Mouse (Mus musculus): ENCODE measurements at regions not wholly inside any gene's neighbourhood (a gene's known extent, or its start where the extent isn't known, plus 50 kb on each side); places are given as distances from the start of the nearest gene placed in this dataset.

DNA sequence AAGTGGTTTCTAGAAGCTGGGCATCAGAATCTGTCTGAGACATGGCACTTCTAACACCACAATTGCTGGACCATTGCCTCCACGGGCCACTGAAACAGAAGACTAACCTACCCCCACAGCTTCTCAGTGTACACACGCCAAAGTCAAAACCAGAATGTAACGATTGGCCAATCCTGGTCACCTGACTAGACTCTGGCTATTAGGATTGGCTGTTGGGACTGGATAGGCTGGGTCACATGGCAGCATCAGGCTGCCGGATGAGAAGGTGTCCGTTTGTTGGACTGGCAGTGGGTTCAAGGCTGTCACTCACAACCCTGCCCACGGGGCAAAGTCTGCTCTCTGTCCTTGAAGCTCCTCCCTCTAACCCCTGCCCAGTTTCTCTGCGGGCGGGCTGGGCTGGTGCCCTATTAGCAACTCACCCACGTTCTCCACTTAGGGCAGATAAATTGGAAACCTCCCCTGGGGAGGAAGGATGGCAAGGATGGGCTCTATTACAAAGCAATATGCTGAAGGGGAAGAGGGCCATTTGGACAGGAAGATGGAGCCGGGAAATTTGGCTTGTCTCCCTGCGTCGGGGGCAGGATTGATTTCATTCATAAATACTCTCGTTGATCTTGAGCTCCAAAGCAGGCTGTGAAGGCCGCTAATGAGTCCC lies 214.3 kb upstream of the Sdk2 start:
- no peak for ATAC-seq (ENCODE audit: insufficient number of reproducible peaks, low FRiP score, low TSS enrichment, low read depth)
- WGBS = 78% methylated on average over 14 of the region's 14 CpGs

DNA sequence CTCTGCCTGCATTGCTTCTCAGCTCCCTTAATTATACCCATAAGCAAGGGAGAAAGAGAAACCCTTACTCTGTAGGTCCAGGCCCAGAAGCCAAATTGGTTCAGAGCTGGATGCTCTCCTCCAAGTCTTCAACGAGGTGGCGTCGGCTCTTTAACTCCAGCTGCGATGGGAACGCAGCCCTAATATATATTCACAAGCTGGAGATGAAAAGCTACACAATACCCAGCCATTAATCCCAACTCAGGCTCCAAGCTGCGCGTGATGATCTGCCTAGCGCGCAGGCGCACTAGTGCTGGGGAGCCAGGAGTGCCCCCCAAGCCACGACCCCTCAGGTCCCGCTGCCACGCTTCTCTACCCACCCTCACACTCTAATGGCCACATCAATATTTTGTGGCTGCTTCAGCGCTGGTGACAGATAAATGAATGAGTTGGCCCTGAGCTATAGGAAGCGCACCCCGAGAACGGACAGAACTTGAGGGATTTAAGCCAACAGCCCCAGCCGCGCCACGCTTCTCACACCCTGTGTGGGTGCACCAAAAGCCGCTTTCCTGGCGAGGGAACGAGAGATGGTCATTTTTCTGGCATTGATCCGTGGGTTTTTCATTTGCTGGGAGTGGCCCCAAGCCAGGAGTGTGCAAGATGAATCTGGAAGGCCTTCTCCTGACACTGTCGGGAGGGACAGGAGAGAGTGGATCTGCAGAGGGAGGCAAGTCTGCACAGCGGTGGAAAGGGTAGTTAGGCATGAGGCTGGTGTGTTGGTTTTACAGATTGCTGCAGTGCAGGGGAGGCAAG lies 210.9 kb upstream of the Sdk2 start:
- H3K27me3 ChIP-seq = no peaks in the 10 kb centered on the region
- no peaks in the 10 kb centered on the region for H3K9me3 ChIP-seq
- H3K36me3 ChIP-seq = no peaks in the 10 kb centered on the region
- no peak overlapping the region for H3K4me2 ChIP-seq
- WGBS = 79% methylated on average over 26 of the region's 26 CpGs
- no peak overlapping the region for H3K27ac ChIP-seq
- H3K4me3 ChIP-seq = no peak overlapping the region
- H3K4me1 ChIP-seq = peaks cover 11% of the 10 kb centered on the region; the same call in 1 of the 2 replicates
- no peak for ATAC-seq (ENCODE audit: insufficient number of reproducible peaks, low FRiP score, low TSS enrichment, low read depth)
- H3K9ac ChIP-seq = no peak overlapping the region

More for the DNA sequence above, 214.3 kb upstream of the Sdk2 start:
- no peak overlapping the region for H3K9ac ChIP-seq
- no peak overlapping the region for H3K27ac ChIP-seq
- H3K36me3 ChIP-seq = no peaks in the 10 kb centered on the region
- H3K4me1 ChIP-seq = 0 out of 2 replicates have a peak, but pooled peaks cover 5% of the 10 kb centered on the region
- H3K27me3 ChIP-seq = no peaks in the 10 kb centered on the region
- H3K4me2 ChIP-seq = no peak overlapping the region
- no peak overlapping the region for H3K4me3 ChIP-seq
- H3K9me3 ChIP-seq = no peaks in the 10 kb centered on the region

DNA sequence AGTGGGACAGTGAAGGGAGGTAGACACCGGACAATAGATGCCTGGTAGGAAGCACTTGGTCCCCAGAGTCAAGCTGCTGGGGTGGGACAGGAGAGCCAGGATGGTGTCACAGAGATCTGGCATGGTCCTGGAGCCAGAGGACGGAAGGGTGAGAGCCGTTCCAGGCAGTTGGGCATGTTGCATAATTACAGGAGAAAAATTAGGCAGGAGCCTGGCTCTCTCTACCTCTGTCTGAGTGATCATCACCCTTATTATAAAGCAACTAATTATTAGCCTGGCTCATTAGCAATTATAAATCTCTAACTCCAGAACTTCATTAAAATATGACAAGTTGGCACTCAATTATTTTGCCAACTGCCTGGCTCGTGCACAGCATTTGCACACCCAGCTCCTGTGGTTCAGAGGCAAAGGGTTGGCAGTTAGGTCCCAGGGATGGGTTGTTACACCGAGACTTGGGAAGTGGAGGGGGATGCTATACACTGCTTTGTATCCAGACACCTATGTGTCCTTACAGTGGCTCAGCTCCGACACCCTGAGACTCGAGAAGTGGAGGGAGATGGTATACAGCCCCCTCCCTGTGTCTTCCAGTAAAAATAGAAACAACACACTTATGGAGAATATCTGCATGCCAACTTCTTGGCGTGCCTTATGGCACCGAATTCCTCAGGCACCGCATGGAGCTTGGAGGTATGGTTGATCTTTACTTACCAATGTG lies 203.7 kb upstream of the Sdk2 start:
- H3K4me1 ChIP-seq = peaks cover 4% of the 10 kb centered on the region; the same call in 1 of the 2 replicates
- WGBS = 85% methylated on average over 10 of the region's 10 CpGs
- no peaks in the 10 kb centered on the region for H3K36me3 ChIP-seq
- no peaks in the 10 kb centered on the region for H3K27me3 ChIP-seq
- no peaks in the 10 kb centered on the region for H3K9me3 ChIP-seq
- H3K4me2 ChIP-seq = no peak overlapping the region
- H3K9ac ChIP-seq = no peak overlapping the region
- no peak overlapping the region for H3K27ac ChIP-seq
- ATAC-seq (ENCODE audit: insufficient number of reproducible peaks, low FRiP score, low TSS enrichment, low read depth) = no peak
- no peak overlapping the region for H3K4me3 ChIP-seq

DNA sequence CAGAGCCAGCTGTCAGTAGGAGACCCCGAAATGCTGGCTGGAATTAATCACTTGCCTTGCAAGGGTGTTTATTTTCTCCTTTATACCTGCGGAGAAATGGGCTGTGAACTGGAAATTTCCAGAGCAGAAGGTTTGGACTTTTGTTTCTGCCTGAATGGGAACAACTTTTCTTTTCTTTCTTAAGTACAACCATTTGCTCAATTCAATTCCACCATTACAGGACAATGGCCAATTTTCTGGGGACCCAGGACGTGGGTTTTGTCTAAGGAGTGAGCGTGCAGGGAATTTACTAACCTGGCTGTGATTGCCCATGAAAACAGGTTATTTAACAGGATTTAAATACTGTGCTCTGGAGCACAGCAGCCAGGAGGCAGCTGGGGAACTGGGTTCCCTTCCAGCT lies 195.1 kb upstream of the Sdk2 start:
- no peak overlapping the region for H3K27ac ChIP-seq
- H3K4me2 ChIP-seq = no peak overlapping the region
- ATAC-seq (ENCODE audit: insufficient number of reproducible peaks, low FRiP score, low TSS enrichment, low read depth) = no peak
- no peaks in the 10 kb centered on the region for H3K36me3 ChIP-seq
- no peak overlapping the region for H3K4me3 ChIP-seq
- no peaks in the 10 kb centered on the region for H3K27me3 ChIP-seq
- no peak overlapping the region for H3K9ac ChIP-seq
- no peaks in the 10 kb centered on the region for H3K4me1 ChIP-seq
- H3K9me3 ChIP-seq = no peaks in the 10 kb centered on the region
- WGBS = 35% methylated on average over 4 of the region's 4 CpGs

DNA sequence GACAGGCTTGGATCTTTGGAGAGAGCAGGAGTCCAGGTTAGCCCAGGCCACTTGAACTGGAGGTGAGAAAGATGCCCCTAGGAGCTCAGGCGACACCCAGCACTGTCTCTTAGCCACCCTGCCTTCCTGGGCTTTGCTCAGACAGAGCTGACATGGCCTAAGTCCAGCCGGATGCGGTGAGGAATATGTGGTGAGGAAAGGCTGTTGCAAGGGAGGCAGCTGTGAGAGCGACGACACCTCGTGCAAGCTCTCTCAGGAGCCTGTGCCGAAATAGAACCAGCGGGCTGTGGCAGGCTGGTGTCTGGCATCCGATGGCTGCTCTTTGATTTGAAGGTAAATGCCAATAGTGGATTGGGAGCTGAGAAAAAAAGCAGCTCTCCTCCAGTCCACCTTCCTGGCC lies 191.4 kb upstream of the Sdk2 start:
- Histone ChIP-seq H3K4me1 (no peaks in the 10 kb centered on the region), H3K4me2 (no peak overlapping the region), H3K36me3 (no peaks in the 10 kb centered on the region), H3K4me3 (no peak overlapping the region), H3K27ac (no peak overlapping the region), H3K9ac (no peak overlapping the region), H3K9me3 (no peaks in the 10 kb centered on the region), H3K27me3 (no peaks in the 10 kb centered on the region)
- ATAC-seq (ENCODE audit: insufficient number of reproducible peaks, low FRiP score, low TSS enrichment, low read depth) = no peak
- WGBS = 88% methylated on average over 9 of the region's 9 CpGs

DNA sequence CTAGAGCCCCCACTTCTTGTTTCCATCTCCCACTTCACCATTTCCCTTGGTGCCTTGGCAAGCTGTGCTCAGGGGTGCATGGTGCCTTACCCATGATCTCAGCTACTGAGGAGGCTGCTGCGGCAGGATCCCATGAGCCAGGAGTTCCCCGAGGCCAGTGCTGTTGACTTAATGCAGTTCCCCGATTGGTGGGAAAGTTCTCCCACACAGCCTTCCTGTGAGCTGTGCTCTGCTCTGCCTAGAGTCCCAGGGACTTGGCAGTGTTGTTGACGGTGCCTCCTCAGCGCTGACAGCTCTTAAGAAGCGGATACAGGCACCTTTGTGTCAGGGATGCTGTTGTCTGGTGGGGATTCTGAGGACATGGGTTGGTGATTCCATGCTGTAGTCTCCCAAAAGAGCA lies 190.9 kb upstream of the Sdk2 start:
- H3K4me1 ChIP-seq = peaks cover 3% of the 10 kb centered on the region; the same call in 1 of the 2 replicates
- H3K4me3 ChIP-seq = no peak overlapping the region
- no peak overlapping the region for H3K4me2 ChIP-seq
- no peak overlapping the region for H3K9ac ChIP-seq
- no peak for ATAC-seq (ENCODE audit: insufficient number of reproducible peaks, low FRiP score, low TSS enrichment, low read depth)
- H3K27me3 ChIP-seq = no peaks in the 10 kb centered on the region
- WGBS = 69% methylated on average over 6 of the region's 6 CpGs
- no peaks in the 10 kb centered on the region for H3K9me3 ChIP-seq
- H3K36me3 ChIP-seq = no peaks in the 10 kb centered on the region
- no peak overlapping the region for H3K27ac ChIP-seq

DNA sequence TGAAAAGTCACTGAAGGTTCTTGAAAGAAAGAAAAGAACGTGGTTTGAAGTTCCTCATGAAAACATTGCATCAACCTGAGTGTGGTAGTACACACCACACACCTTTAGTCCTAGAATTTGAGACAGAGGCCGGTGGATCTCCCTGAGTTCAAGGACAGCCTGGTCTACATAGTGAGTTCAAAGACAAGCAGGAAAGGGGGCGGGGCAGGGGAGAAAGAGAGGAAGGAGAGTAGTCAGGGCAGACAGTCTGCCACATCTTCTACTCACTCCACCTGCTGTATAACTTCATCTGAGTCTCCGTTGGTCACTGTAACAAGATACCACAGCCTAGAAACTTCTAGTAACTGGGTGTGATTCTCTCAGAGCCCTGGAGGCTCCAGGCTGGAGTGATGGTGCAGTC lies 190.2 kb upstream of the Sdk2 start:
- no peak overlapping the region for H3K4me2 ChIP-seq
- no peak for ATAC-seq (ENCODE audit: insufficient number of reproducible peaks, low FRiP score, low TSS enrichment, low read depth)
- H3K27me3 ChIP-seq = no peaks in the 10 kb centered on the region
- H3K4me1 ChIP-seq = peaks cover 10% of the 10 kb centered on the region; the same call in 1 of the 2 replicates
- no peaks in the 10 kb centered on the region for H3K36me3 ChIP-seq
- H3K9ac ChIP-seq = no peak overlapping the region
- no peak overlapping the region for H3K27ac ChIP-seq
- WGBS = 77% methylated on average over 4 of the region's 4 CpGs
- H3K4me3 ChIP-seq = no peak overlapping the region
- no peaks in the 10 kb centered on the region for H3K9me3 ChIP-seq

DNA sequence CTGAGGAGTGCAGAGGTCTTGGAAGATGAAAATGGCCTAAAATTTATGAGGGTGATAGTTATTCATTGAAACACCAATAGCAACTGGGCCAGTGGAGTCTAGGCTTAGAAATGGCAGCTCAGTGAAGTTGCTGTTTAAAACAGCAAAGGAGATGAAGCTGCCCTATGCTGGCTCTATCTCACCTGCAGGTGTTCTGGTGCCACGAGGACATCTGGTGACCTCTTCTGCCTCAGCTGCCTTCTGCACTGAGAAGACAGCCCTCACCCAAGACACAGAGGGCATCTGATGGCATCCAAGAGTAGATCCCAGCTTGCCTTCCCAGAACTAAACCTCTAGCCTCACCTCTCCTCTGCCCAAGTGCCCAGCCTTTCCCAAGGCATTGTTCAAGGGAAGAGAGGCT lies 187.5 kb upstream of the Sdk2 start:
- Histone ChIP-seq H3K4me1 (peaks cover 11% of the 10 kb centered on the region; the same call in 1 of the 2 replicates), H3K27me3 (no peaks in the 10 kb centered on the region), H3K9me3 (no peaks in the 10 kb centered on the region), H3K4me2 (no peak overlapping the region), H3K4me3 (no peak overlapping the region), H3K9ac (no peak overlapping the region), H3K27ac (no peak overlapping the region), H3K36me3 (no peaks in the 10 kb centered on the region)
- WGBS = 57% methylated on average over 1 of the region's 1 CpGs
- ATAC-seq (ENCODE audit: insufficient number of reproducible peaks, low FRiP score, low TSS enrichment, low read depth) = no peak

DNA sequence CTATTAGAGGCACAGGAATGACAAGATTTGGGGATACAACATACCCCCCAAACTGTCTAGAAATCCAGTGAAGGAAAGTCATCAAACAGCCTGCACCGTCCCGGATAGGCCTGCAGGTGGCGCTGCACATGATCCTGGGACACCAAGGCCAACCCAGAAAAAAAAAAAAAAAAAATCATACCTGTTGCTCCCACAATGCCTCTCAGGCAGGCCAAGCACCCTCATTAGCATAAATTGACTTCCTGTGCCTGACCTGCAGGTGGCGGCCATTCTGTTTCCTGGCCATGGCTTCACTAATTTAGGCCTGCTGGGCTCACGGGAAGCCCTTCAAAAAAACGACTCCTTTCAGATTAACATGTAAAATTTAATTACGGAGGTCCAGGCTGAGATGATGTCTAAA lies 184.8 kb upstream of the Sdk2 start:
- H3K36me3 ChIP-seq = no peaks in the 10 kb centered on the region
- no peak overlapping the region; the same call in 1 of the 2 replicates for H3K27ac ChIP-seq
- ATAC-seq (ENCODE audit: insufficient number of reproducible peaks, low FRiP score, low TSS enrichment, low read depth) = no peak
- no peak overlapping the region for H3K9ac ChIP-seq
- no peaks in the 10 kb centered on the region for H3K27me3 ChIP-seq
- 61% methylated on average over 7 of the region's 7 CpGs for WGBS
- no peaks in the 10 kb centered on the region for H3K9me3 ChIP-seq
- peaks cover 11% of the 10 kb centered on the region; the same call in 1 of the 2 replicates for H3K4me1 ChIP-seq
- H3K4me3 ChIP-seq = no peak overlapping the region
- H3K4me2 ChIP-seq = no peak overlapping the region

DNA sequence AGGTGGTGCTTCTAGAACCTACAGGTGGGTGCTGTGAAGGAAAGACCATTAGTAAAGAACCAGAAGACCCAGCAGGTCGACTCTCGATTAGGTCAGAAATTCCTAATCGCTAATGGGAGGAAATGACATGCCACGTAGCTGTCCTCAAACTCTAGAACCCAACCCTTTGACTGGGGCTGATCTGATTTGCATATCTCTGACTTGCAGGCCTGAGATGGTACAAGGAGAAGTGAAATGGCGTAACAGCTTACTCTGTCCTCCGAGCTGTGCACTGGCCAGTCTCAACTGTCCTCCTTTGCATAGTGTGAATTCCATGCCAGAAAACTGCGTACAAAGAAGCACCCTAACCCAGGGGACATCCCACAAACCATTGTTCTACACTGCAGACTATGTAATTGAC lies 182.4 kb upstream of the Sdk2 start:
- H3K27ac ChIP-seq = no peak overlapping the region

DNA sequence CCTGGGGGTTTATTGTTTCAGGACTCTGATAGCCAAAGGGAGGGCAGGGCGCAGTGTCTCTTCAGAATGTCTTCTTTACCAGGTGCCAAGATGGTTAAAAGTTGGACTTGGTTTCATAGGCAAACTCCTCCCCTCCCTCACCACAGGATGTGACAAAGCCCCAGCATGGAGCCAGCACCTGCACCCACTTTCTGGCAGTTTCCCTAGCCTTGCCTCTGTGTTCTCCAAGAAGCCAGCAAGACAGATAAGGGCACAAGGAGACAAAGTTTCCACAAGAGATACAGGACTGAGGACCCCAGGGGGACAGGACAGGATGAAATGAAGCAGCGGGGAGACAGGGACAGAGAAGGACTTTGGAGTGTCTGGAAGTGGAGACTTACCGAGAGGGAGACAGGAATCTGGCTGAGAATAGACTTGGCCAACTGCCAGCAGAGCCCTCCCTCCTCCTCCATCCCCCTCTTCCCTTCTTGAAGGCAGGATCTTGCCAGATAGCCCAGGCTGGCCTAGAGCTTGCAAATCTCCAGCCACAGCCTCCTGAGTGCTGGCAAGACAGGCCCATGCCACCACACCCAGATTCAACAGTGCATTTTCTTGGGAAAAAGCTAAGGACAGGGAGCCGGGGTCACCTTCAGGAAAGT lies 181.5 kb upstream of the Sdk2 start:
- 55% methylated on average over 4 of the region's 4 CpGs for WGBS
- ATAC-seq (ENCODE audit: insufficient number of reproducible peaks, low FRiP score, low TSS enrichment, low read depth) = no peak
- no peak overlapping the region for H3K4me3 ChIP-seq
- H3K4me2 ChIP-seq = no peak overlapping the region
- no peak overlapping the region for H3K27ac ChIP-seq
- no peaks in the 10 kb centered on the region for H3K27me3 ChIP-seq
- no peaks in the 10 kb centered on the region for H3K36me3 ChIP-seq
- H3K4me1 ChIP-seq = peaks cover 11% of the 10 kb centered on the region; the same call in 1 of the 2 replicates
- no peaks in the 10 kb centered on the region for H3K9me3 ChIP-seq
- no peak overlapping the region for H3K9ac ChIP-seq

More for the DNA sequence above, 182.4 kb upstream of the Sdk2 start:
- no peak for ATAC-seq (ENCODE audit: insufficient number of reproducible peaks, low FRiP score, low TSS enrichment, low read depth)
- H3K4me2 ChIP-seq = no peak overlapping the region
- H3K36me3 ChIP-seq = no peaks in the 10 kb centered on the region
- WGBS = 79% methylated on average over 7 of the region's 7 CpGs
- H3K9me3 ChIP-seq = no peaks in the 10 kb centered on the region
- peaks cover 11% of the 10 kb centered on the region; the same call in 1 of the 2 replicates for H3K4me1 ChIP-seq
- H3K27me3 ChIP-seq = no peaks in the 10 kb centered on the region
- no peak overlapping the region for H3K4me3 ChIP-seq
- H3K9ac ChIP-seq = no peak overlapping the region
